Mouse (Mus musculus) left cerebral cortex, postnatal 4 days (tissue): ENCODE data around the gene Gm20388. TPM values are rescaled to one million over a fixed set of nuclear protein-coding genes. Genes with fewer than 3 reads are reported as not detected.

Source experiments
- DNase-seq: peaks from one replicate; pipeline ENCODE4 v3.0.0-alpha.2; 2022
- intact Hi-C: fragments of 180-260 bp; cut with DNase I; formaldehyde crosslinking; loops from one replicate; pipeline ENCODE4 v1.15.1; 2025
- total RNA-seq, 2 experiments: library from RNA; stranded (reverse); gene quantifications; 2 replicates each; pipeline ENCODE4 v1.2.3; 2021

Gm20388 gene
- total RNA-seq, 2 experiments from 2014 or later: 6.5 to 12.8 TPM

DNA sequence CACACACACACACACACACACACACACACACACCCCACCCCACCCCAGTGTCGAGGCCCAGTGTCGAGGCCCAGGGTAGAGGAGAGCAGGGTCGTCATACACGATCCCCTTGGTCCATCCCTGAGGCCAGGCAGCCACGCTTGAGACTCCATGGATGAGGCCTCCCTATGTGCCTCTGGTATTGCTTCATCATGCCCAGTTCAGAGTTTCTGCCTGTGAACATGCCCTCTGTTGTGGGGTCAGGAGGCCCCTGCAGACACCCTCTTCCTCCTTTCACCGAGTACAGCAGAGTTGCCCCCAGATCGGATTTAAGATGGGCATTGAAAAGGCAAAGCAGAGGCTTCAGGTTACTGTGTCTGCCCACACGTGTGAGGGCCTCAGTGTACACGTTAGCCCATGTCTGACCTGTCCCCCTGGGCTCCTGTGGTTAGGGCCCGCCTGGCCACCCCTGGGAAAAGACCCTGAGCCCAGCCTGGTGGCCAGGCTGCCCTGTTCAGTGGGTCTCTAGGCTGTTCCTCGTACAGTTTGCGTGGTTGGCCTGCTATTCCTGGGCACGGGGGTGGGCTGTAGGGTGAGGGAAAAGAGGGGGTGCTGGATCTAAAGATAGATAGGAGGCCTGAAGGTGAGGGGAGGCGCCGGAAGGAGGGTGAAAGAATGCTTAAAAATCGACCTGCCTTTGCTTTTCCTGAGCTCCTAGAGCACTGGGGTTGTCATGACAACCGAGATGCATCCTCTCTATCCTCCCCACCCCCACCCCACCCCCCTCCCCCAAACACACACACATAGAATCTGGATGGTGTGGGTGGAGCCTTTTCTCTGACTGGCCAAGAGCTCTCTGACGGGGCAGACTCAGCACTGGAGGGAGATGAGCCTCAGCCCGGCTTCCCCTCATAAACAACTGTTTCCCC, 1860.5 kb downstream of the Gm20388 start:
- DNase-seq: no peak
- intact Hi-C loops: no loop called here

DNA sequence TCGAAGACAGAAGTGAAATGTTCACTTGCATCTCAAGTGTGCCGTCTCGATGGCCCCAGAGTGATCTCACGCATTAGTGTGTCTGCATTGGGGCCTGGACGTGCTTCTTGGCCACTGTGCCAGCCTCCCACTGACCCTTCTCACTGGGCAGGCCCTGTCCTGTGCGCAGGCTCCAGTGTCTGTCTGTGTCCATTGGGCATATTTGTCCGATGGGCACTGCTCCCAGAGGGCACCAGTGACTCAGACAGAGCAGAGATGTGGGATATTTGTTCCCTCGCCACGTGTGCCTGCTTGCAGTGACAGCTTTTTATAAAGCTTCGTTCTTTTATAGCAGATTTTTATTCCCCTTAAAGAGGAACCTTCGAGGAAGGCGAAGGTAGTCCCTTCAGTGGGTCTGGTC, 1863.2 kb downstream of the Gm20388 start:
- no peak for DNase-seq
- intact Hi-C loops: no loop called here

DNA sequence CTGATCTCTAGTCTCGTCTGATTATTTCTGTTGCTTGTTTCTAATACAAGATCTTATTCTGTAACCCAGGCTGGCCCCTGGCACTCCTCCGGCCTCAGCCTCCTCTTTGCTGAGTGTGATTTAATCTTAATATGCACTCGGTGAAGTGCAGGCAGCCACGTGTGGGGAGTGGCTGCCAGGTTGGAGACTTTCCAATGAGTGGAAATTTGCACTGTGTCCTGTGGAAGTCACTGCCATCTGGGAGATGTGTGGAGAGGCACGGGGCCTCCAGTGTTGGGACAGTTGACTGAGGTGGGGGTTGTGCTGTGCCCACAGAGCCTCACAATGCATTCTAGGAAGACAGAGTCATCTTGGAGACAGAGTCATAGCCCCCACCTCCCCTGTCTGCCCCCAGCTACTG, 1871.9 kb downstream of the Gm20388 start:
- intact Hi-C loops: no loop called here
- no peak for DNase-seq

DNA sequence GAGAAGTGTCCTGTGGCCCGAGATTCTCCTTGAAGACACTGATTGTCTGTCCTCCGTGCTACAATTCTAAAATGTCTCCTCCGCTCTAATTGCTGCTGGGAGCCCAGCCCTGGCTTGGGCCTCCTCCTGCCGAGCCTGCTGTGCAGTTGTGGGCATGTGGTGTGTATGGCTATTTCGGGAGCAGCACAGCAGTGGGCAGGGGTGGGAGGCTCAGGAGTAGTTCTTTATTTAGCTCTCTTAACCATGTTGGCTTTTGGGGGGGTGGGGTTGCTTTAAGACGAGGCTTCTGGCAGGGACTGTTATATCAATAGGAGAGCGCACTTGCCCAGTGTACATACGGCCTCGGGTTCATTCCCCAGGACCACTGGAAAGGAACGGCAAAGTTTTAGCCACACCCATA, 1875.9 kb downstream of the Gm20388 start:
- intact Hi-C loops: no loop called here
- no peak for DNase-seq

DNA sequence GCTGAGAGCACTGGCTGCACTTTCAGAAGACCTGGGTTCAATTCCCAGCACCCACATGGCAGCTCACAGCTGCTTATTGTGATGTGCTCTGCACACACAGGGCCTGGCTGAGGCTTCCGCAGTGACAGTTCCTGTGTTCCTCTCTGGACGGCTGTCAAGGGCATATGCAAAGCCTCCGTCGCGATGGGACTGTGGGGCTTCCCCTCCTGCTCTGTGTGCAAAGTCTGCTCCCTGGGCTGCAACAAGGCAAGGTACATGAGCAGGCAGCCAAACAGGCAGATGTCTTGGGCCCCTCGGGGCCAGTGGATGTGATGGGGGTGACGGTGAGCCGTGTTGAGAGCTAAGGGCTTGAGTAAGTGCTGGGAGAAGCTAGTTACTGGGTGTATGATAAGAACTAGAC, 1878.1 kb downstream of the Gm20388 start:
- no peak for DNase-seq
- intact Hi-C loops: no loop called here

DNA sequence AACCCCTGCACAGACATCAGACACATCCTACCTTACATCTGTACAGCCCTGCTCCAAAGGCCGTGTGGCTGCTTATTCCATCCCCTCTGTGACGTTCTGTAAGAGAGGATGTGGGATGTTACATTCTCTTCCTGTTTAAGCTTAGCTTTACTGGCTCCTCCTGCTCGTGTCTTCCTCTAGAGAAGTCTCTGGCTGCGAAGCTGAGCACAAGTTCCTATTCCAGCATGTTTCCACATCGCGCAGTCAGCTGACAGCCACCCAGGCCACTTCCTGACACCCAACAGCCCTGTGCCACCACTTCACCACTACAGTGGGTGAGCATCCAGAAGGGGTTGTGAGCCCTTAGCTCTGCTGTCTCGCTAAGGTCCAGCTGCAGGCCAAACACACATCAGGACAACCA, 1881.5 kb downstream of the Gm20388 start:
- intact Hi-C loops: no loop called here
- DNase-seq: no peak

DNA sequence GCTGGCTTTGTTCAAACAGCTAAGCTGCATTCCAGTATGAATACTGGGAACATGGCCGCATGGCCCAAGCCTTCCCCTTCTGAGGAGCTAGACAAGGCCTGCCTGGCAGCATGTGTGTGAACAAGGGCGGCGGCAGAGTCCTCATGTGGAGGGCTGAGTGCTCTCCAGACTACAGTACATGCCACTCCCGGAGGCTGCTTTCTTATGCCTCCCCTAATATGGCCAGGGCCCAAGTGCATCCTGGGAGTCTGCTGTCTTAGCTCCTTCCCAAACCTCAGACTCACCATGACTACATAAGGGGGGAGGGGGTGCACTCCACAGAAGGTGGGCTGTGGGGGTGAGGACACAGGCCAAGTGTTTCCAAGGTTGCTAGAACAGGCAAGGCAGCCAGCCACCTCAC, 1882.0 kb downstream of the Gm20388 start:
- no peak for DNase-seq
- intact Hi-C loops: no loop called here

DNA sequence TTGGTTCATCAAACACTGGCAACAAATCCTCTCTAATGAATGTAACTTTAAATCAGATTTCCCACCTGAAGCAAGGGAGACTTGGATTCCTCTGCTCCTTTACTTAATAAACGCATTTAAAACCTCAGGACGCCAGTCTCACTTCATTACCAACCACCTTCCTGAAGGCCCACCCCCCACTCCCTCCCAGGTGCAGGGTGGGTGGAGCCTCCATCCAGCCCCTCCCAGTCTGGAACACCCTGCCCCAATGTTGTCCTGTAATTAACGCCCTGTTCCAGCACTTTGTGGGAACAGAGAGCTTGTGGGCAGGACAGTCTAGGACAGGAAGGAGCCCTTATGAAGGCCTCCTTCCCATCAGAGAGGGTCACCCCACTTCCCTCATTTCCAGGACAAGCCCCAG, 1883.5 kb downstream of the Gm20388 start:
- DNase-seq: no peak
- intact Hi-C loops: no loop called here

DNA sequence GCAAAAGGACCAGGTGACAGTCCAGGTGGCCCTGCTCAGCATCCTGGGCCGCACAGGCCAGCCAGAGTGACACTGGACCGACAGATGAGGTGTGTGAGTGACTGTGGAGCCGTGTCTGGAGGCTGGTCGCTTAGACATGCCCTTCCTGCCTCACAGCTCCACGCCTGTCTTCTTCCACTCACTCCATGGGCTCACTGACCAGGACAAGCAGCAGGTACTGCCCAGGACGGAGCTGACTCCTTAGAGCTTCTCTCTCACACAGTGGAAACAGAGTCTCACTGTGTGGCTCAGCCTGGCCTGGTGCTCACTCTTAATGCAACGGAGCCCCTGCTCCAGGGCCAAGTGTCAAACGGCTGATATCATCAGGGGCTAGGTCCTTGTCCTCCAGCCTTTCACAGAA, 1884.8 kb downstream of the Gm20388 start:
- intact Hi-C loops: no loop called here

DNA sequence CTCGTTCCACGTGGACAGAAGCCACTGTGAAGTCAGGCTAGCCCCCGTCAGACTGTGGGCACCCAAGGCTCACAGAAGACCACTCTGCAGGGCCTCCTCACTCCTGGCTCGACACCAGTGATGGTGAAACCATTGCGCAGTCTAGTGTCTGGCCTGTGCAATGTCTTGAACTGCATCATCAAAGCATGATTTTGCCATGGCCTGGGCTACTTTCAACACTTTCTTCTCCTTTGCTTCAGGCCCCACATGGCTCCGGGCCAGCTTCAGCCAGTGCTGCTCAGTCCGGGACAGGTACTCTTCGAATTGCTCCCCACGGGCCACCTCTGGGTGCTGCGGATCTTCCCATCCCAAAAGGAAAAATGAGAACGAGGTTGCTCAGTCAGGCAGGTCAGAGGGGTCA, 1885.8 kb downstream of the Gm20388 start:
- intact Hi-C loops: no loop called here

More for the DNA sequence above, 1884.8 kb downstream of the Gm20388 start:
- no peak for DNase-seq

DNA sequence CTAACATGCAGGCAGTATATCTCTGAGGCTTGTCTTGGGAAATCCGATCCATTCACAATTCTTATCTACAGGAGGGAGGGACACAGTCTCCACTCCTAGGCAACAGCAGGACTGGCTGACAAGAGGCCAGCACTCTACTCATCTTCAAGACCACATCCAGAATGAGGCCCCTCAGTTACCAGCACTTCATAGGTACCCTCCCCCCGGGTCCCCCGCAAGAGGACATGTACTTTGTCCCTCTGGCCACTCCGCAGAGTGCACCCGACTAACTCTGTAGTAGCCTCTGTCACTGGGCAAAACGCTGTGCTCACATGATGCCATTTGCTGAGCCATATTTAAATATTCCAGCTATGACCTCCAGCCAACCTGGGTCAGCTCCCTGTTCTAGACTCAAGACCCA, 1887.8 kb downstream of the Gm20388 start:
- intact Hi-C loops: no loop called here

More for the DNA sequence above, 1885.8 kb downstream of the Gm20388 start:
- no peak for DNase-seq

DNA sequence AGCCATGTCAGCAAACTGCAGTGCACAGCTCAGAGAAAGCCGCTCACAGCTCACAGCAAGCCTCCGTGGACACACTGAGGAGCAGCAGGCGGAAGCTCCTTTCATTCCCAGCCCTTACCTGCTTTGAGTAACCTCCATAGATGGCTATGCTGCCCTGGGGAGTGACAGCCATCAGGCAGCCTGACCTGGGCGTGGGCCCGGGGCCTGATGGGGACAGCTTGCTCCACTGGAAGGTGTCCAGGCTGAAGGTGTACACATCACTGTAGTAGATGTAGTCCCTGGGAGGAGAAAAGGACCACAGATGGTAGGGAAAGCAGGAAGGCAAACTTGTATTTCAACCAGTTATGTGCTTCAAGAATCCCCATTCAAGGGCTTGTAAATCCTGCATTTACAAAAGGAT, 1894.2 kb downstream of the Gm20388 start:
- intact Hi-C loops: no loop called here

More for the DNA sequence above, 1887.8 kb downstream of the Gm20388 start:
- DNase-seq: no peak

DNA sequence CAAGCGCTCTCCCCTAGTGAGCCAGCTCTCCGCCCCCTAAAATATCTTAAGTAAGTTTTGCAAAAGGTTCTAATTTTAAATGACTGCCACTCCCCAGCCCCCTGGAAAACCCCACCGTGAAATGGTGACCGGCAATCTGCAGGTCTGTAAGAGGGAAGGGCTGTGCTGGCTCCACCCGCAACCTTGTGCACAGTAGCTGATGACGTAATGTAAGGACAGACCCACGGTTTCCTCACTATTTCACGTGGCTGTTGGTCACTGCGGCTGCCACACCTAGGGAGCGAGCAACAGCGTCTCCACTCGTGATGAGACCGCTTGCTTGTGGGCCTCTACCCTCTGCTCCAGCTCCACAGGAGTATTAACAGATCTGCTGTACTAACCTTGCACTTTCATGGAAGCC, 1895.5 kb downstream of the Gm20388 start:
- DNase-seq: no peak
- intact Hi-C loops: no loop called here

More for the DNA sequence above, 1894.2 kb downstream of the Gm20388 start:
- DNase-seq: no peak

DNA sequence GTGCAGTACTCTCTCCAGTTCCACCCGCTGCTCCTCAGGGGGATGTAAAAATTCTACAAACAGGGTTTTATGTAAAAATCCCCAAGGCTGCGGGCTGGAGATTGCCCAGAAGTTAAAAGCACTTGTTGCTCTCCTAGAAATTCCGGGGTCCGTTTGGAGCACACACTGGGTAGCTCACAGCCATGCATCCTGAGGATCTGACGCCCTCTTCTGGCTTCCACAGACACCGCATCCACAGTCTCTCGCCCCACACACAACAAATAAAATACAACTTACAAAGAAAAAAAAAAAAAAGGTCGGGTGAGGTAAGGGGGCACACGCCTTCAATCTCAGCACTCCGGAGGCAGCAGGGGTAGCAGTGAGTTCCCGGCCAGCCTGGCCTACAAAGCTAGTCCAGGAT, 1897.4 kb downstream of the Gm20388 start:
- intact Hi-C loops: no loop called here
- DNase-seq: no peak

DNA sequence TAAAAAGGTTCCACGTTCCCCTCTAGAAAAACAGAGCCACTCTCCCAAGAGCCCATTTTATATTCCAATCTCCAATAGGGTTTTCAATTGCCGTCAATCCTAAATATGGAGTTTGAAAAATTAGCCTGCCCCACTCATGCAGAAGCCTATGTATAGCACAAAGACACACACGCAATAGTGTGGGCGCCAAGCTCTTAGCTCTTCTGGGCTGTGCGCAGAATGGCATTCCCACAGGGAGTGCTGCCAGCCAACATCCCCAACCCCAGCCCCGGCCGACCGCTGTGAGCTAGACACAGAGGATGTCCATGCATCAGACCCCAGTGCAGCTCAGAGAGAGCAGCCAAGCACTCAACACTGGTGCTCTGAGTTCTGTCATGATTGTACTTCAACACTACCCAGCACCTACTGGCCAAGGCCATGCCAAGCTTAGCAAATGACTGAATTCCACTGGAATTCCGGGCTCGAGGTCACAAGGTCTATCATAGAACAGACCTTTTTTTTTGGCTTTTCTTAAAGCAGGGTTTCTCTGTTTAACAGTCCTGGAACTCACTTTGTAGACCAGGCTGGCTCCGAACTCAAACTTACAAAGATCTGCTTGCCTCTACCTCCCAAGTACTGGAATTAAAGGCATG, 1899.0 kb downstream of the Gm20388 start:
- no peak for DNase-seq
- intact Hi-C loops: no loop called here

DNA sequence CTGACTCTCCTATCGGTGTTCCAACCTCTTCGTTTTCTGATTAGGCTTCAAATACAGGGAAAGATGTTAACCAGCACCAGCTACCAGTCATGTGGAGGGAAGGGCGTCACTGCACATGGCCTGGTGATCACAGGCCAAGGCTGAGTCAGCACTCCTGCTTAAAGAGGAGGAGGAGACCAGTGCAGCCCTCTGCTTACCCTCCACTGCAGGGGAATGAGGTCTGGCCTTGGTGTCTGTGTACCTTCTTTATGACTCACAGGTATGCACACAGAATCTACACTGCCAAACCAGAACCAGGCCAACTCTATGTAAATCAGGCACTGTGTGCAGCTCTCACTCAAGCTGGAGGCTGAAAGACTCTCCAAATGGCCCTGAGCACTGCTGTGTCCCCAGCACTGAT, 1900.9 kb downstream of the Gm20388 start:
- intact Hi-C loops: no loop called here

DNA sequence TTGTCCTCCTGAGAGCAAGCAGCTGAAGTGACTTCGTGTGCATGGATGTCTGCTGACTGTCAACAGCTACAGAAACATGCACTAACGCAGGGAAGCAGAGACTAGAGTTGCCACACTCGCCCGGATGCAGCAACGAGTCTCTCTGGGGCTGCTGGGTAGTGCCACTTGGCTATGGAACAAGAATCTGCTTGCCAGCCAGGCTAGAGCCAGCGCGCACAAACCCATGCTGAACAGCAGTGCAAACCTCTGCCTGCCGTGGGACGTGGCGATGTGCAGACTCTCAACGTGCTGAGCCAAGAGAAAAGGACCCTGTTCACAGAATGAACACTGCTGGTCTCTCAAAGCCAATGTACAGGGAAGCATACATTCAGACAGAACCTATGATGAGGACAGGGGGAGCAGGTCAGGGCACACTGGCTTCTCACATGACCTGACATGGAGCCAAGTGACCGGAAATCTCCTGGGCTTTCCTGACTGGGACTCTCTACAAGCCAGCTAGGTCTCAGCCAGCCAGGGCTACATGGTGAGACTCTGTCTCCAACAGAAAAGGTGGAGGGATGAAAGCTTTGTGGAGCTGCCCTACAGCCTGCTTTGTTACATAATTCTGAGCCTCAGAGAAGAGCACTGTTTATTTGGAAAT, 1901.4 kb downstream of the Gm20388 start:
- no peak for DNase-seq
- intact Hi-C loops: no loop called here

More for the DNA sequence above, 1900.9 kb downstream of the Gm20388 start:
- no peak for DNase-seq

DNA sequence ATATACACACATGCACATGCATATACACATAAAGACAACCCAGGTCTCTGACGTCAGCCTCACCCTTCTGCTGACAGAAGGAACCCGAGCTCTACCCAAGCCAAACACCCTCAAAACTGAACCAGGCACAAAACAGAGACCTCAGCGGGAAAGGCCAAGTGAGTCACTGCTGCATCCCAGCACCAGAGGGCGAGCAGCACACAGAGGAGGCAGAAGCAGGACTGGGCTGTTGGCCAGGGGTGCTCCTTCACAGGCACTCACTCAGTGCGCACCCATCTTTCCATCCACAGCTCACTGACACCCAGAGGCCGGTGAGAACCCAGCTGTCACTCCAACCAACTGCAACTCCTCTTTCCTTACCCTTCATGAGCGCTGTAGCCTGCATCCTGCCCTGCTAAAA, 1907.6 kb downstream of the Gm20388 start:
- intact Hi-C loops: no loop called here
- DNase-seq: no peak

DNA sequence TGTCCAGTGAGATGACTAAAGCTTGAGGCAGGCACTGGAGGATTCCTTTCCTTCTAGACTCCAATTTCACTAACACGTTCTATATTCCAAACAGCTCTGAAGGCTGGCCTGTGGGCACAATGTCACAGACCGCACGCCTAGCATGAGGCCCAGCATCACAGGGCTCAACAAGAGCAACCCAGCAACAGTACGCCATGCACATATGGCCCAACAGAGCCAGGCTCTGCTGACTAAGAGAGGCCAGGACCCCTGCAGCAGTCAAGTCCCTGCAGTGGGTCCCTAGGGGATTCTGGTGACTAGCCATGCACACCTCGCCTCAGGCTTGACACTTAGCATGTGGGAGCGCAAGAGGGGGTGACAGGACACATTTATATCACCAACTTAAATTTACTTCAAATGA, 1910.2 kb downstream of the Gm20388 start:
- no peak for DNase-seq
- intact Hi-C loops: no loop called here

DNA sequence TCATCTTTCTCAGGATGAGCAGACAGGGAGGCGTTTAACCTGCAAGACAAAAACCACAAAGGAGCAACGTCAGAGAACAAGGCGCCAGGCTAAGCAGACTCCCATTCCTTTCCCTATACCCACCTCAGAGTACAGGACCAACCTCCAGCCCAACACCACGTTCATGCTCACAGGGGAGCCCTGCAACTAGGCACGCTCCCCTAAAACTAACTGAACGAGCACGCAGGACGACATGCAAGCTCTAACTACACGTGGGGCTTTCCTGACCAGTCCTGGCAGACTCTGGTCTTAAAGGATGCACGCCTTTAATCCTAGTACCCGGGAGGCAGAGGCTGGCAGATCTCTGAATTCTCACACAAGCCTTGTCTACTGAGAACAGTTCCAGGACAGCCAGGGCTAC, 1910.7 kb downstream of the Gm20388 start:
- no peak for DNase-seq
- intact Hi-C loops: no loop called here

DNA sequence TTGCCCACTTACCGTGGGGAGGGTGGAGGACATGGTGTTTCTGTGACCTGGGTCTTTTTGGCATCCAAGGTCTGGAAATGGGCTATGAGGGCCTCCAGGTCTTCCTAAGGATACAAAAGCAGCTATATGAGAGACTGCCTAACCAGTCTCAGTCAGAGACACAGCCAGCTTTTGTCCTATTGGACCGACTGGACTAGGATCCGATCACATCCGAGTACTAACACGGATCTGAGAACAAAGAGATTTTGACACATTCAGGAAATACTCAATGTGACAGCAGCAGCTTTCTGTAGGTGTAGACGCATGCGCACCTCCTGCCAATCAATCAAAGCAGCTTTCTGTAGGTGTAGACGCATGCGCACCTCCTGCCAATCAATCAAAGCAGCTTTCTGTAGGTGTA, 1911.1 kb downstream of the Gm20388 start:
- no peak for DNase-seq
- intact Hi-C loops: no loop called here

DNA sequence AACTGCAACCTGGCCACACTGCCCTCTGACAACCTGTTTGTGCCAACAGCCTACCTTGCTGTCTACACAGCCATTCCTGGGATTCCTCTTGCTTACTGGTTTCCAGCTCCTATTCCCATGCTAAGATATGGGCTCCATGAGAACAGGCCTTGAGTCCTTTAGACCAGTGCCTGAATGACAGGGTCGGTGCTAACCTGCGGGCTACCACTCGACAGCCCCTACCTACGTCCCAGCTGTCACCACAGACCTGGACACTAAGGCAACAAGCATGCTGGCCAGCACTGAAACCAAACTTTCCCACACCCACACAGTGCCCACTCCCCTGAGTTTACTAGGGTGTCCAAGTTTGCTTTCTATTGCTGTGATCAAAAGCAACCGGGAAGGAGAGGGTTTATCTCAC, 1917.1 kb downstream of the Gm20388 start:
- DNase-seq: no peak
- intact Hi-C loops: no loop called here
